Mouse (Mus musculus) right cerebral cortex, postnatal 14 days (tissue): ENCODE results near the gene Cx3cr1.

Source experiments
- DNase-seq: peaks from one replicate; pipeline ENCODE4 v3.0.0; 2022

Gene Cx3cr1

DNA sequence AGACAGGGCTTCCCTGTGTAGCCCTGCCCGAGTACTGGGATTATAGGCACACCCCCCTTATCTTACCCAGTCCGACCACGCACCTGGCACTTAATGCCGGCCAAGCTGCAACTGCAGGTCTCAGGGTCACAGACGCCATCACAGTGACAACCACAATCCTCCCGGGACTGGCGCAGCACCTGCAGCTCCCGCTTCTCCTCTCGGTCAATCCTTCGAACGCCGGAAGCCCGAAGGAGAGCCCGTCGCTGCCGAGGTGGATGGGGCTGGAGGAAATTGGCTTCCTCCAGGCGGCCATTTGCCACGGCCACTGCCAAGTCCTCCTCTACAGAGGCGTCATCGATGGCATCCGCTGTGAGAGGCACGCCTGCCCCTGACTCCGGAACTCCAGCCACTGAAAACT lies 96.4 kb downstream of the Cx3cr1 start:
- no peak for DNase-seq

DNA sequence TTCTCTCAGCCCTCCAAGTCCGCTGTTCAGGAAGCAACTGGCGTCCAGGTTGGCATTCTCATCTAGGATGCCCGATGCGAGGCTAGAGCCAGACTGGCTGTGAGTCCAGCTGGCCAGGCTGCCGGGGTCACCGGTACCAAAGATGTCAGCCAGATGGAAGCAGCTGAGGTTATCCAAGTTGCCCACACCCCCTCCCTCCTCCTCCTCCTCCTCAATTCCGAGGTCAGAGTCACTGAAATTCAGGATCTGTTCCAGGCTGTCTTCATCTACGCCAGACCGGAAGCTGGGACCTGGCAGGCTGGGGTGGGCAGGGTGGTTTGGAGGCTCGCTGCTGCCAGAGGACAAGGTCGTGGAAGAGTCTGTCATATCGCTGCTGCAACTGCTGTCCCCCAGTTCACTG lies 97.1 kb downstream of the Cx3cr1 start:
- no peak for DNase-seq

DNA sequence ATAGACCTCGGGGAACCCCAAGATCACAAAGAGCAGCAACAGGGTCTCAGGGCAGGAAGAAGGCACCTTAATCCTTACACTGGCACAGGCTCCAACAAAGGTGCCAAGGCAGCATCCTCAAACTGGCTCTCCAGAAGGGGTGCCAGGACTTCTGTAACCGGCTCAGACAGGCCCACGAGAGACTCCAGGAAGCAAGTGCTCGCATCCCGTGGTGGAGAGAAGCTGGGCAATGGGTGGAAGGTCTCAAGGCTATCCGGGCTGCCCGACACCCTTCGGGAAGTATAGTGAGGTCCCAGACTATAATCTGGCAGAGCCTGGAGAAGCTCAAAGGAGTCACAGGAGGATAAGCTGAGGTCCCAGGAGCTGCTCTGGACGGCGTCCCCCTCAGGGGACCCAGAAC lies 97.5 kb downstream of the Cx3cr1 start:
- no peak for DNase-seq

DNA sequence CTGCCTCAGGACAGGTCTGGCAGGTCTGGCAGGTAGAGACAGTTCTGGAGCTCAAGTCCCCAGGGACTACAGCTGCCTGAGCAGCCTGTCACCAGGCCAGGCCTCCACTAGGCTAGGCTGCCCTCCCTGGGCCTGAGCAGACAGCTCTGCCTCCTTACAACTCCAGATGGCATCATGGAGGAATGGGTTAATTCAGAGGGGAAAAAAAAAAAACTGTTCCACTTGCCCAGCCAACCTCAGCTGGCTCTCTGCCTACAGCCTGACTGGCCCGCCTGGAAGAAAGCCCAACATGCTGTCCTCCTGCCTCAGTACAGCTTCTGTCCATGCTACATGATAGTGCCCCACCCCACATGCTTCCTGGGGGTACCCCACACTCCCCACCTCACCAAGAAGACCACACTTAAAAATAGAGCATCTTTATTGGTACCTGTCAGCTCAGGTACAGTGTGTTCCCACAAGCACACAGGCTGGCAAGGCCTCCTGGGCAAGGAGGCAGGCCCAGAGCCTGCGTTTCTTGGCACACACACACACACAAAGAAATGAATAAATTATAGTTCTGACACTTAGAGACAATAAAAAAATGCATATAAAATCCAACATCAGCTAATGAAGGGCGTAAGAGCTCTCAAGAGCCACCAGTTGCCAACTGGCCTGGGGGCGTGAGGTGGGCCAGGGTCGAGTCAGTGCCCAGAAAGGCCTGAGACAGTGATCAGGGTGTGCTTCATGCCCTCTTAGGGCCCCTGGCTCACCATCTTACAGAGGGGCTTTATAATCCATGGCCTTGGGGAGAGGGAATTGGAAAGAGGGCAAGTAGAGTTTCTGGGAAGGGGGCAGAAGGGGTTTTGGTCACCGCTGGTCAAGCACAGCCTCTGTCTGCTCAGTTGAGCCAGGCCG lies 98.7 kb downstream of the Cx3cr1 start:
- DNase-seq = peak; percentile 57

DNA sequence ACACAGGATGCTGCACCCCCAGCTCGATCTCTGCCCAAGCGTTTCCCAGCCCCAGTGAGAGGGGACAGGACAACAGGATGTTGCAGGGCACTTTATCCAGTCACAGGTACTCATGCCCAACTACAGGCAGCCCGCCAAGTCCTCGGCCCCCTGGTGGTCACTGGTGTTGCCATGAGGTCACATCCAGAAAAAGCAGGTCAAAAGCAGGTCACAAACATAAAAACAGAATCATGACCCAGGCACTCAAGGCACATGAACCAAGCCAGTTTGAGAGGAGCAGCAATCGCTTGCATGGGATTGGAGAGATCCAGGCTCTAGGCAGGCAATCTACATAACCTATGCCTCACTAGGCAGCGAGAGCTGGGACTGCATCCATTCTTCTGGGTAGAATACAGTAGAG lies 99.5 kb downstream of the Cx3cr1 start:
- DNase-seq = no peak

DNA sequence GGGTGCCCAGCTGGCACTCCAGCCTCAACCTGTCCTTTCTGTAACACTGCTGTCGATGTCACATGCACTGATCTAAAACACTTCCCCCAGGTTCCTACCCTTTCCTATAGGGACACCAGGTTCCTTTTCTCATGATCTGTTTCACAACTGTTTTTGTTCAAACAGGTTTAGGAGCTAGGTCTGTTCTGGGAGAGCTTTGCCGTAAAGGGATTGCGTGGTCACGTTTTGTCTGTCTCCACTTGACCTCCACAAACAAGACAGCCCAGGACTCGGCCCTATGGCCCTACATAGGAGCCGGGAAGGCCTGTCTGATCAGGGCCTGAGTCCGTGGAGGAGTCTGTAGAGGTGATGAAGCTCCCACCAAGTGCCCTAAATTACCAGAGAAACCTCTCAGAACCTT lies 99.9 kb downstream of the Cx3cr1 start:
- DNase-seq = no peak

DNA sequence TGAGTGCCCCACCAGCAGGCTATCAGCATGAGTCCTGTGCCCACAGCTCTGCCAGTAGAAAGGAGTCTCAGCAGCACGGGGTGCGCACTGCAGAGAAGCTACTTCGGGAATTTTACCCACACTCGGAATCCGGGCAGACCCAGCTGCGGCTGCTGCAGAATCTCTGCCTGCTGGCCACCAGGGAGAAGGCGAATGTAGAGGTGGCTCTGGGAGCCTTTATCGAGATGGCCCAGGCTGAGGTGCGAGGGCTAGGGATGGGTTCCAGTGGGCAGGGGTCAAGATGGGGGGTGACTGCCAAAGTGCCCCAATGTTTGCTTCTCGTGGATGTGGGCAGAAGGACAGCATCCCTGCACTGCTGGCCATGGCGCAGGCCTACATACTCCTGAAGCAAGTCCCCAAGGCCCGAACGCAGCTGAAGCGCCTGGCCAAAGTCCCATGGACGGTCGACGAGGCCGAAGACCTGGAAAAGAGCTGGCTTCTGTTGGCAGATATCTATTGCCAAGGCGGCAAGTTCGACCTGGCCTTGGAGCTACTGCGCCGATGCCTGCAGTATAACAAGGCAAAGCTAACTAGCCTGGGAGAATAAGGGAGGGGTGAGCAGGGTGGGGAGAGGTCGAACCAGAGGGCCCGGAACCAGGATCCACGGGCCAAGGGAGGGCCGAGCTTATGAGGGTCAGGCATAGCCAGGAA lies 103.3 kb downstream of the Cx3cr1 start:
- DNase-seq = peak; percentile 3

DNA sequence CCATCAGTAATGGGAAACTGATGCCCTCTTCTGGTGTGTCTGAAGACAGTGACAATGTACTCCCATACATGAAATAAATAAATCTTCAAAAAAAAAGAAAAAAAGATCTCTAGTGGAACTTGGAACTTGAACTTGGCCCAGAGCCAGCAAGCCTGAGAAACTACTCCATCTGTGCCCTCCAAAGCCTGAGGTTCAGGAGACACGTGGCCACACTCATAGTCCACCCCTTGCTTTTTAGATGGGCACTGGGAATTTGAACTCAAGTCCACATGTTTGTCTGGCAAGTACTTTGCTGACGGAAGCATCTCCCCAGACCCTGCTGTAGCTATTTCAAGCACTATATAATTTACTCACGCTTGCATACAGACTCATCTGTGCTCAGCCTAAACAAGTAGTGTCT lies 104.5 kb downstream of the Cx3cr1 start:
- DNase-seq = no peak

DNA sequence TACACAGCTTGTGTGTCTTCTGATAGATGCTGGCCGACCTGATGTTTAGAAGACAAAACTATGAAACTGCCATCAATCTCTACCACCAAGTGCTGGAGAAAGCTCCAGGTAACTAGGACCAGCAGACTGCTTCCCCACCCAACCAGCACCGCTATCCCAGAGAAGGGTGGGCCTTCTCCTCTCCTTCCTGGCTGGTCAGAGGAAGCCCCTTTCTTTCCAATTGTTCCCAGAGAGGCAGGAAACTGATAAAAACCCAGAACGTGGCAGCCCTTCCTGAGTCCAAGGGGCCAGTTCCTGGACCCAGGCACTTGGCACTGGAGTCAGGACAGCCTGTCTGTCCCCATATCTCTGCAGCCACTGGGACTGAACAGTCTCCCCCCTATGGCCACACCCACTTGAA lies 105.5 kb downstream of the Cx3cr1 start:
- DNase-seq = no peak

DNA sequence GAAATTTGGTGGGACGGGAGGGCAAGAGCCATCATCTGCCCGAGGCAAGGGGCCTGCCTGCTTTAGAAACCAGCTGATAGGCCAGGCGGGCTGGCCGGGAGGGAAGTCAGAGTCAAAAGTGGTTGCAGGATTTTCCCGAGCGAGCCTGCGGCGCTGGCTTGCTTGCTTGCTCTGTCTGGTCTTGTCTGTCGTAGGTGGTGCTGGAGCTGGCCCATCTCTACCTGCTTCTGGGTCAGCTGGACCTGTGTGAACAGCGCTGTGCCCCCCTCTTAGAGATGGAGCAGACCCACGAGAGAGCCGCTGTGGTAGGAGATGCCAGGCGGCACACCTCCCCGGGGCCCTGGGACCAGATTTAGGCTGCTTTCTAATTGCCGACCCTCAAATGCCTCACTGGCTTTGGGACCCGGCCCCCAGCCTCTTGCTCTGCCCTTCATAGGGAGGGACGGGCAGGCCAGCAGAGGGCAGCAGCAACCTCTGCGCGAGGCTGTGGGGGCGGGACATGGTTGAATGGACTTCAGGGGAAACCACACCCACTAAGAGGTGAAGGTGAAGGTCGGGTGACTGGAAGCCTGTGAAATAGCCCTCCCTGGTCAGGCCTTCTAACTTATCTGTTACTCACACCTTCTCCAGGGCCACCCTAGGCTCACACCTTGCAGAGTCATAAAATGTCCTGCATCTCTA lies 106.6 kb downstream of the Cx3cr1 start:
- DNase-seq = no peak

DNA sequence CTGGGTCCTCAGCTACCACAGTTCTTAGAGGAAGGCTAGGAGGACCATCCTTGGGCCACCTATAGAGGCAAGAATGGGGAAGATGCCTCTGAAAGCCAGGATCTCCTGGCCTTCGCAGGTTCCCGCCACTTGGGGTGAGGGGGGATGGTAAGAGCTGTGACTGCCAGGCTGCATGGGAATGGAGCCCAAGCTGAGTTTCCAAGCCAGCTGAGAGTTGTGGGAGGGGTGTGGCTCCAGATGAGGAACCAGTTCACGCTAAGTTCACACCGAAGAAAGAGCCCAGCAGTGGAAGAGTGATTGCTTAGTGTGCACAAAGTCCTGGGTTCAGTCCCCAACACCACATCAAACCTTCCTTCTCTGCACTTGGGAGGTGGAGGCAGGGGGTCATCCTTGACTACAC lies 107.5 kb downstream of the Cx3cr1 start:
- no peak for DNase-seq

DNA sequence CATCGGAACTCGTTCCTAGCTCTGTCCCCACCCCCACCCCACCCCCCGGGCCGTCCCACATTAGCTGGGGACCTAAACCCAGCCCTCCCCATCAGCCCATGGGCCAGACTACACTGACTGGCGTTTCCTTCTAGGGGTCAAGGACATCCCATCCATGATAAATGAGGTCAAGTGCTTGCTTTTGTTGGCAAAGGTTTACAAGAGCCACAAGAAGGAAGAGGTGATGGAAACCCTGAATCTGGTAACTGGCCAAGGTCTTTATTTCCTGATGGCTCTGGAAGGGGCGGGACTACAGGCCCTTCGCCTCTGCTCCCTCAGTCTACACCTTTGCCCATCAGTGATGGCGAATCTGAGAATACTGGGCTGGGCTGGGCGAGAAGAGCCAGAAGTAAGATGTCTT lies 110.8 kb downstream of the Cx3cr1 start:
- DNase-seq = no peak

DNA sequence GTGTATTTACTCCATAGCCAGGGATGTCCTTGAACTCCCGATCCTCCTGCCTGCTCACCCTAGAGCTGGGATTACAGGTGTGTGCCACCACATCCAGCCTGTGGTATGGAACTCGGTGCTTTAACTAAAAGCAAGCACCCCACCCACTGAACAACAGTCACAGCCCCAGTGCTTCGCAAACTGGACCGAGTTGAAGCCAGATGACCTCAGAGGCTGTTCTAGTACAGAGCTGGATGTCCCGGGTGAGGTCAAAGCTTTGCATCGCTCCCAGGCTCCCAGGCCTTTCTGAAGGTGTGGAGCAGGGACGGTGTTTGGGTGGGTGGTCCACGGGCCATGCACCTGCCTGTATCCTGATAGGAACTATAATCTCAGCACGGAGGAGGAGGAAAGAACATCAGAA lies 118.3 kb downstream of the Cx3cr1 start:
- DNase-seq = no peak

DNA sequence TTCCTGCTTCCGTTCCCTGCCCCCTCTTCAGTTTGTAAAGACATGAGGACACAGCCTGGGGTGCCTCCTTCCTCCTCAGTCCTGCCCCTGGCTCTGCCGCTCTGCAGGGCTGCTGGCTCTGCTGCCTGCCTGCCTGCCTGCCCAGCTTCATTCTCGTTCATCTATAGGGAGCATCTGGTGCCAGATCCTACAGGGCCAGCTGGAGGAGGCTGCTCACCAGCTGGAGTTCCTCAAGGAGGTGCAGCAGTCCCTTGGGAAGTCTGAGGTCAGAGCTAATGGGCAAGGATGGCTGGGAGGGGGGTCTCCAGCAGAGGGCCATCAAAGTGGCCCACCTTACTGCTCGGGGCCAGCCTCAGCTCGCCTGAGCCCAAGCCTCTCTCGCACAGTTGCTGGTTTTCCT lies 119.2 kb downstream of the Cx3cr1 start:
- no peak for DNase-seq

DNA sequence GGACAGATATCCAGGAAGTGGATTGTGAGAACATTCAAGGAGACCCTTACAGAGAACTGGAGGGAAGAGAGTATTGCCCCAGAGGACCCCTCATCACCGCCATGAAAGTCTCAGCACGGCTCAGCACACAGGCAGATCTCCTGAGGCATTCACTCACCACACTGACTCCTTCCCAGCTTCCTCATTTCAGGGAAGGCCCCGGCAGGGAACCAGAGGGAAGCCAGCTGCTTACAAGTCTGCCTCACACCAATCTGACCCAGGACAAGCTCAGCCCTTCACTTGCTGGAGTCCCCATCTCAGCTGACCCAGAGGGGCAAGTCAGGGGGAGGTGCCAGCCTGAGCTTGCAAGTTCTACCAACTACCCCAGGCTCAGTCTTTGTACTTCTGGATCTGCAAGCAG lies 120.9 kb downstream of the Cx3cr1 start:
- DNase-seq = no peak

DNA sequence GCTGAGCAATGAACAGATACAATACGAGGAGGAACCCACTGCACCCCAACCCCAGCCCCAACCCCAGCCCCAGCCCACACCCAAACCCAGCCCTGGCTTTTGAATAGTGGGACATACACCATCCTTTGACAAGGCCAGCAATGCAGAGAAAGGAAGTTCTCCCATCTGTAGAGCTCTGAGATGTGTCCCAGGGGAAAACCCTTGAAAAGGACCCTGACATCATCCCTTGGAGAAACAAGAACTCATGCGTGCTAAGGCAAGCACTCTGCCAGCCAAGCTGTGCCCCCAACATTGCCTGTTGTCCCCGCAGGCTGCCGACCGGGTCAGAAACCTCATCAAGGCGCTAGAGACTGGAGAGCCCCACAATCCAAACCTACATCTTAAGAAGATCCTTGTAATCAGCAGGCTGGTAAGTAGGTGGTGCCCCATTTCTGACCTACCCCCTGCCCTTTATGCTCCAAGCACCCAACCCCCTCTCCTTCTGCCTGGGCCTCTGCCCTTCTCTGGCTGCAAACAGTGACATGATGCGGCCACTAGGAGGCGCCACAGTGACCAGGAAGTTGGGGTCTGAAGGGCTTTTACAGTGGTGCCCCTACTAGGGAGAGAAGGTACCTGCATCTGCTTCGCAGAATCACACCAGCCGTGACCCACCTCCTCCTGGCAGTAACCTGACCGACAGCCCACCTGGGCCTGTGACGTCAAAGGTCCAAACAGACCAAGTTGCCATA lies 124.3 kb downstream of the Cx3cr1 start:
- DNase-seq = no peak

DNA sequence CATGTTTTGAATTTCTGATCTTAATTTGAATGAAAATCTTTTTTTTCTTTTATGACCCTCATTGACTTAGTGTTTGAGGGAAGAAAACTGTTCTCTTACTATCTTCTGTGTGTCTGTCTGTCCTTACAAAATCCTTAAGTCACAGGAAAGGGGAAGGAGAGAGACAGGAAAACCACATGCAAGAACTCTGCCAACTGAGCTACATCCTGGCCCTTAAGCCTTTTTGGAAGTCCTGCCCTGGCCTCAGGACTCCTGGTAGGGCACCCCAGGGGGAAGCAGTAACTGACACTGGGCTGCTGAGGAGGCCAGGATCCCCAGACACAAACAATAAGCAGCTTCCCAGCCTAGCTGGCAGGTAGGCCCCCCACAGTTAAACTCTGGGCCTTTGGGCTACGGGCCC lies 126.4 kb downstream of the Cx3cr1 start:
- no peak for DNase-seq

DNA sequence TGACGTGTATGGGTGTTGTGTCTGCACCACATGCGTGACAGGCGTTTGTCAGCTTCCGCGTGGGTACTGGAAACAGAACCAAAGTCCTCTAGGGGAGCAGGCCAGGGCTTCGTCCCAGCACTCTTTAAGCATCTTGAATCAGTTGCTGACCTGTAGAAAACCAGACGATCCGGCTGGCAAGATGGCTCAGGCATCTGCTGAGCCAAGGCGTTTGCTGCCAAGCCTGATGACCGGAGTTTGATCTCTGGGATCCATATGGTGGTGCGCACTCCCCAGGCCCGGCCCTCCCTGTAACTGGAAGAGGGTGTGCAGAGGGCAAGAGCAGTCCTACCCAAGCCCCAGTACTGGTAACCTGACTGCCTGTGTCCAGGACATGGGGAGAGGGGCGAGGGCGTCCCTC lies 127.8 kb downstream of the Cx3cr1 start:
- no peak for DNase-seq

DNA sequence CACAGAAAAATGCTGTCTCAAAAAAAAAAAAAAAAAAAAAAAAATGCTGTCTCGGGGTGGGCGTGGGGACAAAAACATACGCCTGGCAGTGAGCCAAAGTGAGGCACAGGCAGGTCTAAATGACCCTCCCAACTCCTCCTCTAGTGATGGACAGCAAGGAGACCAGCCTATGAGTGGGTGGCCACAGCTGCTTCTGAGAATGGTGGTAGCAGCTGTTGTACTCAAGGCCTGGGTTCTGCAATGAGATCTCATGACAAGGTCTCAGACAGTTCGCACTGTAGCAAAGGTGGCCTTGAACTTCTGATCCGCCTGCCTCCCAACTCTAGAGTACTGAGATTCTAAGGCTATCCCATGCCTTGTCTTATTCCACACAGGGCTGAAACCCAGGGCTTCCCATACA lies 128.3 kb downstream of the Cx3cr1 start:
- DNase-seq = no peak

DNA sequence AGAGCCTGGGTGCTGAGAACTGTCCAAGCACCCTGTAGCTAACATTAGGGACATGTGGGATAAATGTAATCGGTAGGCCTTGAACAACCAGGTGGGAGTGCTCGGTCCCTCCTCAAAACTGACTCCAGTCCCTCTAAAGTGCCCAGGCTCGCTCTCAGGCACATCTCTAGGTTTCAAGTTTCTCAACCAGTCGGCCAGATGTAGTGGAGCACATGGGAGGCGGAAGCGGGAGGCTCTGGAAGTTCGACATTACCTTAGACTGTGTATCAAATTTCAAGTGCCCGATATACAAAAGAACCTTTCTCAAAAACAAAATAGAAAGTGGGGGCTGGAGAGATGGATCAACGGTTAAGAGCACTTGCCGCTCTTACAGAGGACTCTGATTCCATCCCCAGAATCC lies 130.0 kb downstream of the Cx3cr1 start:
- no peak for DNase-seq

DNA sequence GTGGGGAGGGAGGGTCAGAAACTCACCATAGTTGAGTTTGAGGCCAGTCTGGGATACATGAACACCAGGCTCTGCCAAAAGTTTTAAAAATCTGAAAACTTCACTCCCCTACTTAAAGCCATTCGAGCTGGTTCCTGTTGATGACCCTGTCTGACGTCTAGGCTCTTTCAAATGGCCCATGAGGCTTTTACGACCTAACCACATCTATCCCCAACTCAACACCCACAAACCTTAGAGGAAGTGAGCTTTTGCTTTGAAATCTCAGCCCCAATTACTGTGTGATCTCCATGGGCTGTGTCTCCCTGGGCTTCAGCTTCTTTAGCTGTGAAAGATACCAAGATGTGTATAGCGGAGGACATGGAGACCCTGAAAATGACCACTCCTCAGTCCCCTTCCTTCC lies 131.2 kb downstream of the Cx3cr1 start:
- no peak for DNase-seq

DNA sequence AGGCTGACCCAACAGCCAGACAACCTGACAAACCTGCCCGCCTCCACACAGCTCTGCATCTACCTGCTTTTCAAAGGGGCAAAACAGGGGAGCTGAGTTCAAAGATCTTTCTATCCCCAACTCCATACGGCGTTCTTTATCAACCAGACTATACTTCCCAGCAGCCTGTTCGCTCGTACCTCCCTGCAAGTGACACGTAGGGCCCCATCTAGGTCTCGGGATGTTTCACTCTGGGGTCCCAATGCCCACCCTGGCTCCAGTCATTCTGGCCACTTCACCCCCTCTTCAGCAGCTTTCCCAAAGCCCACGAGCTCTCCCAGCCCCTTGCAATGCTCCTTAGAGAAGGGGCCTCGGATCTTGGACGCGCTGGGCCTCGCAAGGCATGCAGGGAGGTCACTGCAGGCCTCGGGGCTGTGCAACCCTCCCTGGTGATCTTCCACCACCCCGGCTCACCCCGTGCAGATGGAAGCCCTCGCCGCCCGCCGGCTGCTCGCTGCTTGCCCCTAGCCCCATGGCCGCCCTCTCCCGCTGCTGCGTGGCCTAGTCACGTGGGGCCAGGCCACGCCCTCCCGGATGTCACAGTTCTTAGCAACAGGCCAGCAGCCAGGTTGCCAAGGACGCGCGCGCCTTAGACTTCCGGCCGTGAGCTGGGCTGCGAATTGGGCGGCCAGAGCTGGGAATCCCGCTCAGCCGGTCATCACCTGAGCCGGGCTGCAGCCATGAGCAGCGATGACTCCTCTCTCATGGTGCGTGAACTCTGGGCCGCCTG lies 132.5 kb downstream of the Cx3cr1 start, which contains the start of the genes Gorasp1 and Ttc21a:
Gorasp1 (minus strand) TSS at position 561 of the 769 bp plus-strand sequence.
Ttc21a (plus strand) TSS at position 602 of the 769 bp plus-strand sequence.
- peak; percentile 95 for DNase-seq
